Mouse (Mus musculus): ENCODE data around the gene Cpox.
"Not testable (repeated sequence)": the region's sequence is repeated elsewhere in the genome, so short reads cannot be mapped to it uniquely, and the experiment has no call there.

Cpox gene

GRCm38 (mm10) chr16:58669917-58670630 lies at the start of gene Cpox:
Gene Cpox (plus strand): TSS chr16:58670292.
- in situ Hi-C loops (cut with MboI, MseI): no loop called here

- in situ Hi-C loops (cut with MboI, MseI): no loop called here
Measured at GRCm38 (mm10) chr16:58622377-58622776, 47.7 kb upstream of the Cpox start.

GRCm38 (mm10) chr16:58623114-58623513 lies 47.0 kb upstream of the Cpox start:
- in situ Hi-C loops (cut with MboI, MseI): no loop called here

- in situ Hi-C loops (cut with MboI, MseI): no loop called here
Measured at GRCm38 (mm10) chr16:58623944-58624343, 46.1 kb upstream of the Cpox start.

GRCm38 (mm10) chr16:58627597-58628335 lies 42.3 kb upstream of the Cpox start:
- in situ Hi-C loops (cut with MboI, MseI): no loop called here

- in situ Hi-C loops (cut with MboI, MseI): no loop called here
Measured at GRCm38 (mm10) chr16:58628336-58628680, 41.8 kb upstream of the Cpox start.

GRCm38 (mm10) chr16:58628968-58629367 lies 41.1 kb upstream of the Cpox start:
- in situ Hi-C loops (cut with MboI, MseI): no loop called here

- in situ Hi-C loops (cut with MboI, MseI): no loop called here
Measured at GRCm38 (mm10) chr16:58629736-58630135, 40.4 kb upstream of the Cpox start.

GRCm38 (mm10) chr16:58635866-58636265 lies 34.2 kb upstream of the Cpox start:
- in situ Hi-C loops (cut with MboI, MseI): no loop called here

- in situ Hi-C loops (cut with MboI, MseI): no loop called here
Measured at GRCm38 (mm10) chr16:58637448-58637847, 32.6 kb upstream of the Cpox start.

GRCm38 (mm10) chr16:58638016-58638415 lies 32.1 kb upstream of the Cpox start:
- in situ Hi-C loops (cut with MboI, MseI): no loop called here

- in situ Hi-C loops (cut with MboI, MseI): no loop called here
Measured at GRCm38 (mm10) chr16:58638689-58639175, 31.4 kb upstream of the Cpox start, which contains the start of gene E330017A01Rik. Gene E330017A01Rik (minus strand): TSS chr16:58638739.

GRCm38 (mm10) chr16:58649979-58650378 lies 20.1 kb upstream of the Cpox start:
- in situ Hi-C loops (cut with MboI, MseI): no loop called here

- in situ Hi-C loops (cut with MboI, MseI): no loop called here
Measured at GRCm38 (mm10) chr16:58655751-58656150, 14.3 kb upstream of the Cpox start.

GRCm38 (mm10) chr16:58656526-58656925 lies 13.6 kb upstream of the Cpox start:
- in situ Hi-C loops (cut with MboI, MseI): no loop called here

- in situ Hi-C loops (cut with MboI, MseI): no loop called here
Measured at GRCm38 (mm10) chr16:58658668-58659067, 11.4 kb upstream of the Cpox start.

- in situ Hi-C loops (cut with MboI, MseI): loop anchor here (5.0 kb wide), 1 partner anchor 200 kb away; no protein-coding TSS in a partner anchor
Measured at GRCm38 (mm10) chr16:58661826-58662225, 8.3 kb upstream of the Cpox start.

- in situ Hi-C loops (cut with MboI, MseI): loop anchor here (5.0 kb wide), 1 partner anchor 200 kb away; no protein-coding TSS in a partner anchor
Measured at GRCm38 (mm10) chr16:58662287-58662791, 7.8 kb upstream of the Cpox start.

GRCm38 (mm10) chr16:58663021-58663420 lies 7.1 kb upstream of the Cpox start:
- in situ Hi-C loops (cut with MboI, MseI): loop anchor here (5.0 kb wide), 1 partner anchor 201 kb away; no protein-coding TSS in a partner anchor

GRCm38 (mm10) chr16:58663816-58664215 lies 6.3 kb upstream of the Cpox start:
- in situ Hi-C loops (cut with MboI, MseI): loop anchor here (5.0 kb wide), 1 partner anchor 202 kb away; no protein-coding TSS in a partner anchor

GRCm38 (mm10) chr16:58665137-58665536 lies 5.0 kb upstream of the Cpox start:
- in situ Hi-C loops (cut with MboI, MseI): not testable (repeated sequence)

- in situ Hi-C loops (cut with MboI, MseI): not testable (repeated sequence)
Measured at GRCm38 (mm10) chr16:58666681-58667080, 3.4 kb upstream of the Cpox start.

Measured in regulatory T cell (primary cell).